Mouse (Mus musculus): ENCODE measurements at regions not wholly inside any gene's neighbourhood (a gene's known extent, or its start where the extent isn't known, plus 50 kb on each side); places are given as distances from the start of the nearest gene placed in this dataset.
"Not testable (repeated sequence)": the region's sequence is repeated elsewhere in the genome, so short reads cannot be mapped to it uniquely, and the experiment has no call there.

DNA sequence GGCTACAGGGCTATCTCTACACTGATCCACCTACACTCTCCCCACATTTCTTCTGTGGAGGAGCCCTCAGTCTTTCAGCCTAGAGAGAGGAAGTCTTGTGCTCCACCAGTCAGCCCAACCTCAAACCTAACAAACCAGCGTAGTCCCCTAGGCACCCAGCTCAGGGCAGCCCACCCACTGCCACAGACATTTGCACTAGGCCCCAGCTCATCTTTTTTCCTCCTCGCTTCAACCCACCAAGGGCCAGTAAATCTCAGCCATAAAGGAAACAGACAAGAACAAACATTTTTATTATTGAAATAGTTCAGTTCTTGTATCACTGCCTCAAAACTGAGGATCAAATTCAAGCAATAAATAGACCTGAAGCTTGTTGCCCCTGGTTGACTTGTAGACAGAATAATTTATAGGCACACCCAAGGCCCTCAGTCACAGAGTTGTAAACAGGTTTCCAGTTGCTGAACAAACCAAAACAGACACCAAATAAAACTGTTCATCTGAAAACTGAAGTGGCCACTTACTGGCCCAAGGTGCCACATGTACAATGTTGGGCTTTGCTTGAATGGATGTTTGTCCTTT lies 58.0 kb upstream of the Cdyl start:
- no peak for DNase-seq (ENCODE audit: low spot score in 2 of 2)

- DNase-seq (ENCODE audit: low spot score in 2 of 2), result no peak
These were observed 56.6 kb upstream of the Cdyl start for GRCm38 (mm10) chr13:35603080-35603479.

GRCm38 (mm10) chr13:35604061-35604460 lies 55.6 kb upstream of the Cdyl start:
- no peak for DNase-seq (ENCODE audit: low spot score in 2 of 2)

DNA sequence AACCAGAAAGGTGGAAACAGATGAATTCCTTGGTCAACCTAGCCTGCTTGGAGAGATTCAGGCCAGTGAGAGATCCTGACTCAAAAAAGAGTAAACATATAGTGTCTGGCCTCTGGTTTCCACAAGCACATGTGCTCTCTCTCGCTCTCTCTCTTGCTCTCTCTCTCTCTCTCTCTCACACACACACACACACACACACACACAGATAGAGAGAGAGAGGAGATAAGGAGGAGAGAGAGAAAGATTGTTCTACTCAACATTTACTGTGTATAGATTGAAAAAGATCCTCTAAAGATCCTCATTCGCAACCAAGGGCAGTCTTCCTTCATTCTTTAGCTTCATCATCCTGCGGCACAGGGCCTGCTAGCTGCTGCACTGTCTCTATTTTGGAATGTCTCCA lies 54.9 kb upstream of the Cdyl start:
- no peak for DNase-seq (ENCODE audit: low spot score in 2 of 2)

DNA sequence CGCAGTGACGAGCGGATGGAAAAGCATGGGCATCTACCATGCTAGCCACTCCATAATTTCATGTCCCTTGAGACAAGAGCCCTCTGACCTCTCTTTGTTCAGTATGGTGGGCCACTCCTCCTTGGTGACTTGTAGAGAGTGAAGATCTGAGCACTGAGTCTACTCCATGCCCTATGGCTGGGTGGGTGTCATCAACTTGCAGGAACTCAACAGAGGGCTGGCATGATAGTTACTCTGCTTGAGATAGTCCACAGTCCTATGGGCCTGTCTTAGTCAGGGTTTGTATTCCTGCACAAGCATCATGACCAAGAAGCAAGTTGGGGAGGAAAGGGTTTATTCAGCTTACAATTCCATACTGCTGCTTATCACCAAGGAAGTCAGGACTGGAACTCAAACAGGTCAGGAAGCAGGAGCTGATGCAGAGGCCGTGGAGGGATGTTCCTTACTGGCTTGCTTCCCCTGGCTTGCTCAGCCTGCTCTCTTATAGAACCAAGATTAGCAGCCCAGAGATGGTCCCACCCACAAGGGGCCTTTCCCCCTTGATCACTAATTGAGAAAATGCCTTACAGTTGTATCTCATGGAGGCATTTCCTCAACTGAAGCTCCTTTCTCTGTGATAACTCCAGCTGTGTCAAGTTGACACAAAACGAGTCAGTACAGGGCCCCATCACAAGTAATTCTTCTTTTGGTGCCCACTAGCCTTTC lies 52.6 kb upstream of the Cdyl start:
- not testable (repeated sequence) for DNase-seq (ENCODE audit: low spot score in 2 of 2)

GRCm38 (mm10) chr13:35607710-35608109 lies 51.9 kb upstream of the Cdyl start:
- no peak for DNase-seq (ENCODE audit: low spot score in 2 of 2)
